9 mouse cellular contexts compared by ENCODE assay signal in the genomic region with DNA sequence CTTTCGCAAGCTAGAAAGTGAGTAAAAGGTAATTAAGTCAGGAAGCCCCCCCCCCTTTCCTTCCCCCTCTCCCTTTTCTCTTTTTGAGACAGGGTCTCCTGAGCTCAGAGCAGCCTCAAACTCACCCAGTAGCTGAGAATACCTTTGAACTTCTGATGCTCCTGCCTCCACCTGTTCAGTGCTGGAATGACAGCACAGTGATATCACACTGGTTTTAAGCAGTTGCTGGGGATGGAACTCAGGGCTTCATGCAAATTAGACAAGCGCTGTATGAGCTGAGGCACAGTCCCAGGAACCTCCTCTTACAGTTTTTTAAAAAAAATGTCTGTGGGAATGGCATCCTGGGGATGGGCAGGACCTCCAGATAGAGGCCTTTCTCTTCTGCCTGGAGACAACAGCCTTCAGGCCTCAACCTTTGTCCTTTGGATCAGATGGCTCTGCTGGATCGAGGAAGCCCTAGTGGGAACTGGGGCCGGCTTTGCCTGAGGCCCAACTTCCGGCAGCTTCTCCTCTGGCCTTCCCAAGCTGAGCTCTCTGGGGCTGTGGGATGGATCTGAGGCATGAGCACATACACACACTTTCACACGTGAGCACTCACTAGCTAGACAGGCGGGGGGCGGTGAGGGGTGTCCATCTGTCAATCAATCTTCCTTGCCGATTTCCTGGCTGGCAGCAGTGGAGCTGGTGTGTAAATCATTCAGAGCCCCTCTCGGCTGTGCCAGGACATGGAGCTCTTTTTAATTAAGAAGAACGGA. TPM values are rescaled to one million over a fixed set of nuclear protein-coding genes. Genes with fewer than 3 reads are reported as not detected.
A peak's percentile ranks its signal among the peaks of the same experiment; 100 is the strongest.
DNase-seq lines count a peak whose midpoint lies in the region; ATAC-seq and TF ChIP-seq lines count a peak whose summit lies in the region.
"Had no signal": no experiment of that assay in that cellular context is flagged by ENCODE, and none has a peak within 500 bp of the region (broad histone marks: within the 10 kb centered on the region; RNA-seq: fewer than 3 reads in every experiment).

No protein-coding gene starts in this region.

- peaks cover 17% of the 10 kb centered on the region for H3K4me1 ChIP-seq in lung, embryonic 14.5 days (ENCODE audit: insufficient read depth)
- peaks cover 6% of the 10 kb centered on the region for H3K4me1 ChIP-seq in hindbrain, embryonic 11.5 days (replicated peaks; ENCODE audit: control insufficient read depth, insufficient read depth, low read length)
- peaks cover 73% of the 10 kb centered on the region for H3K4me1 ChIP-seq in neural tube, embryonic 13.5 days (replicated peaks)

- H3K9me3 ChIP-seq in lung, embryonic 14.5 days (ENCODE audit: low read depth, low read length): no peaks in the 10 kb centered on the region
- H3K9me3 ChIP-seq in hindbrain, embryonic 11.5 days (ENCODE audit: control insufficient read depth, low read length): no peaks in the 10 kb centered on the region
- H3K9me3 ChIP-seq in neural tube, embryonic 13.5 days: no peaks in the 10 kb centered on the region

- TF ChIP-seq CTCF in lung, embryonic 14.5 days (IDR thresholded peaks at IDR 0.05; ENCODE audit: low read depth): no peak
- no peak; the same call in 1 of the 2 replicates for TF ChIP-seq CTCF in brain, embryonic 14.5 days (IDR thresholded peaks at IDR 0.05; ENCODE audit: borderline replicate concordance, extremely low read depth, insufficient read depth, insufficient read length)

- no peak overlapping the region for H3K9ac ChIP-seq in lung, embryonic 14.5 days
- no peak overlapping the region for H3K9ac ChIP-seq in hindbrain, embryonic 11.5 days (ENCODE audit: low read depth, low read length)
- no peak overlapping the region for H3K9ac ChIP-seq in neural tube, embryonic 13.5 days

- no peak overlapping the region for H3K4me2 ChIP-seq in lung, embryonic 14.5 days
- no peak overlapping the region for H3K4me2 ChIP-seq in hindbrain, embryonic 11.5 days (replicated peaks; ENCODE audit: low read depth, low read length)
- no peak overlapping the region for H3K4me2 ChIP-seq in neural tube, embryonic 13.5 days

- H3K27ac ChIP-seq in lung, embryonic 14.5 days (ENCODE audit: low read depth): peak overlapping the region; percentile 87; the same call in 1 of the 2 replicates
- peak overlapping the region; percentile 37 for H3K27ac ChIP-seq in hindbrain, embryonic 11.5 days (ENCODE audit: low read depth, low read length)
- peak overlapping the region; percentile 70 for H3K27ac ChIP-seq in neural tube, embryonic 13.5 days (replicated peaks)

- ATAC-seq in lung, embryonic 14.5 days (ENCODE audit: insufficient read depth): no peak
- ATAC-seq in hindbrain, embryonic 11.5 days (ENCODE audit: low FRiP score): peak; percentile 48; the same call in 1 of the 2 replicates
- ATAC-seq in neural tube, embryonic 13.5 days (ENCODE audit: low read depth): peak; percentile 42; the same call in 1 of the 2 replicates
- ATAC-seq in CD4-positive, CD25-positive, alpha-beta regulatory T cell, adult 4 months: no peak

- no peaks in the 10 kb centered on the region for H3K27me3 ChIP-seq in lung, embryonic 14.5 days (ENCODE audit: insufficient read depth, low read length)
- peaks cover 3% of the 10 kb centered on the region; the same call in 1 of the 2 replicates for H3K27me3 ChIP-seq in hindbrain, embryonic 11.5 days (ENCODE audit: control insufficient read depth, insufficient read depth, low read length)
- peaks cover 2% of the 10 kb centered on the region; the same call in 1 of the 2 replicates for H3K27me3 ChIP-seq in neural tube, embryonic 13.5 days

- H3K36me3 ChIP-seq in lung, embryonic 14.5 days (ENCODE audit: insufficient read depth): no peaks in the 10 kb centered on the region
- no peaks in the 10 kb centered on the region for H3K36me3 ChIP-seq in hindbrain, embryonic 11.5 days (ENCODE audit: control insufficient read depth, insufficient read depth, low read length)
- H3K36me3 ChIP-seq in neural tube, embryonic 13.5 days: no peaks in the 10 kb centered on the region

- DNase-seq in lung, embryonic 14.5 days: no peak
- no peak for DNase-seq in lung, postnatal 14 days
- DNase-seq in brain, embryonic 14.5 days (ENCODE audit: low read depth): peak; percentile 91
- DNase-seq in hindbrain, embryonic 11.5 days (ENCODE audit: low spot score): peak; percentile 52
- DNase-seq in layer of hippocampus, adult 9-11 months: no peak
- no peak for DNase-seq in urinary bladder, postnatal 25 days (ENCODE audit: low spot score)
- DNase-seq: adrenal gland, postnatal 25 days had no signal

- TF ChIP-seq POLR2A in brain, embryonic 14.5 days (IDR thresholded peaks at IDR 0.05; ENCODE audit: borderline replicate concordance, extremely low read depth, insufficient read depth, insufficient read length, poor library complexity, severe bottlenecking): no peak

- H3K4me3 ChIP-seq in lung, embryonic 14.5 days (ENCODE audit: low read depth, low read length): no peak overlapping the region
- H3K4me3 ChIP-seq in hindbrain, embryonic 11.5 days (ENCODE audit: low read depth, low read length): no peak overlapping the region
- no peak overlapping the region for H3K4me3 ChIP-seq in neural tube, embryonic 13.5 days

- WGBS in lung, embryonic 14.5 days: 48% methylated on average over 11 of the region's 11 CpGs
- WGBS in hindbrain, embryonic 11.5 days: 33% methylated on average over 11 of the region's 11 CpGs
- WGBS in neural tube, embryonic 13.5 days: 21% methylated on average over 11 of the region's 11 CpGs

RNA-seq across cellular contexts. Expression of a gene that starts 7.3 kb away (rescaled TPM):
- polyA plus RNA-seq in lung, embryonic 14.5 days (2014; fragmentation: Nextera tagmentation; extraction: Ambion mirVana): 0.46 and 0.54 TPM in 2 replicates
- 5.7 and 8.1 TPM in 2 replicates for polyA plus RNA-seq in brain, embryonic 14.5 days (2012; rRNA removed)
- polyA plus RNA-seq in hindbrain, embryonic 11.5 days (2014; fragmentation: Nextera tagmentation; extraction: Ambion mirVana): 2.9 and 3.0 TPM in 2 replicates
- polyA plus RNA-seq in neural tube, embryonic 13.5 days (2015; fragmentation: Nextera tagmentation; extraction: Ambion mirVana): 4.6 and 6.1 TPM in 2 replicates
- polyA plus RNA-seq in CD4-positive, CD25-positive, alpha-beta regulatory T cell, adult 4 months (2017; shearing (Covaris generic)): under 1 TPM in 1 of 2 experiments, not detected in 1; 0.07 TPM

RNA-seq across cellular contexts. Expression of a gene that starts 24.8 kb away (rescaled TPM):
- polyA plus RNA-seq in lung, embryonic 14.5 days (2014; fragmentation: Nextera tagmentation; extraction: Ambion mirVana): 13.5 and 15.4 TPM in 2 replicates
- 22.3 and 23.7 TPM in 2 replicates for polyA plus RNA-seq in brain, embryonic 14.5 days (2012; rRNA removed)
- polyA plus RNA-seq in hindbrain, embryonic 11.5 days (2014; fragmentation: Nextera tagmentation; extraction: Ambion mirVana): 33.1 and 39.3 TPM in 2 replicates
- 9.0 and 10.5 TPM in 2 replicates for polyA plus RNA-seq in neural tube, embryonic 13.5 days (2015; fragmentation: Nextera tagmentation; extraction: Ambion mirVana)
- polyA plus RNA-seq in CD4-positive, CD25-positive, alpha-beta regulatory T cell, adult 4 months (2017; shearing (Covaris generic)): 1 to 10 TPM; 2.0 to 4.3 TPM

Comparison
In these comparisons a context has a peak if more than half of its experiments do, and no peak if none do; other contexts are left out.
1. ATAC-seq: peak in hindbrain, embryonic 11.5 days (single experiment) and neural tube, embryonic 13.5 days (single experiment); none in lung, embryonic 14.5 days (single experiment) and CD4-positive, CD25-positive, alpha-beta regulatory T cell, adult 4 months (single experiment).
2. DNase-seq: peak in brain, embryonic 14.5 days (single experiment) and hindbrain, embryonic 11.5 days (single experiment); none in lung, embryonic 14.5 days (single experiment), lung, postnatal 14 days (single experiment), layer of hippocampus, adult 9-11 months (single experiment) and urinary bladder, postnatal 25 days (single experiment).
3. H3K27ac ChIP-seq: peak in every context shown above with its lines; median percentile 87 in lung, embryonic 14.5 days; 70 in neural tube, embryonic 13.5 days; 37 in hindbrain, embryonic 11.5 days.